Mouse (Mus musculus) adrenal gland, postnatal 4 days (tissue): ENCODE measurements around the gene Cyp2b9. TPM values are rescaled to one million over a fixed set of nuclear protein-coding genes. Genes with fewer than 3 reads are reported as not detected.
"Not testable (repeated sequence)": the region's sequence is repeated elsewhere in the genome, so short reads cannot be mapped to it uniquely, and the experiment has no call there.

Source experiments
- DNase-seq, 2 experiments: peaks; one replicate each; pipeline ENCODE4 v3.0.0; 2021 to 2022; ENCODE audit warnings: low spot score in 2 of 2, mixed read lengths in 2 of 2
- long read RNA-seq, 2 experiments: library from polyadenylated mRNA; stranded (forward); transcript quantifications; one replicate each; pipeline ENCODE4 v2.0.0; 2021
- total RNA-seq, 2 experiments: library from RNA; stranded (reverse); gene quantifications; 2 replicates each; pipeline ENCODE4 v1.2.3; 2021

Gene Cyp2b9
- total RNA-seq, result 10 to 100 TPM in 1 of 2 experiments, under 1 TPM in 1; 0.81 to 15.3 TPM
- long read RNA-seq, experiment 1, result 0 reads
- long read RNA-seq, experiment 2, result 0 reads

DNA sequence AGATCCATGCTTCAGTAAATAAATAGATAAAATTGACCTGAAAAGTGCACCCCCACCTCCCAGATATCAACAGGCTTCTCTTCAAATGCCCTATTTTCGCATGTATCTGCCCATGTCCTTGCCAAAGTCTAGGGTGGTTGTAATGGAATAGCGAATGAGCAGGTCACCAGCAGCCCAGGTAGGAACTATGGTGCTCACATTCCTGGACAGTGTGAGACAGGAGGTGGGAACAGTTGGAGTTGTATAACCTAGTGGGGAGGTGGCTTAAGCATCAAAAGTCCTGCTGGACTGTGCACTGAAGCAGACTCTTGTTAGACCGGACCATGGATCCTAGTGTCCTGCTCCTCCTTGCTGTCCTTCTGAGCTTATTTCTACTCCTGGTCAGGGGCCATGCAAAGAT lies at the start of gene Cyp2b9:
Gene Cyp2b9, plus strand, starts transcription at position 301 of the 400 bp plus-strand sequence.
- not testable (repeated sequence) for DNase-seq

DNA sequence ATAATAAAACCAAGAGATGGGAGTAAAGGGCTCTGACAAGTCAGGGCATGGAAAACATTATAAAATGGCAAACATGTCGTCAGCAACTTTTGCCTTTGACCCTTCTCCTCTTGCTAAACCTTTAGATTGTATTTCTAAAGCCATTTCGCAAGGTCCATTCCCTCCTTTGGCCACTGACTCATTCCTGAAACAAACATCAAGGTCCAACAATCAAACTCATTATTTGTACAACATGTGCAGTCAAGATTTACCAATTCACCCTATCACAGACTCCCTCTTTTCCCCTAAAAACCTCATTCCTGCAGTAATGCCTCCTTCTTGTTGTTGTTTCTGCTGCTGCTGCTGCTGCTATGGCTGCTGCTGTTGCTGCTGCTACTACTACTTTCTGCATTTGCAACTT lies 33.6 kb upstream of the Cyp2b9 start:
- DNase-seq, result not testable (repeated sequence)

DNA sequence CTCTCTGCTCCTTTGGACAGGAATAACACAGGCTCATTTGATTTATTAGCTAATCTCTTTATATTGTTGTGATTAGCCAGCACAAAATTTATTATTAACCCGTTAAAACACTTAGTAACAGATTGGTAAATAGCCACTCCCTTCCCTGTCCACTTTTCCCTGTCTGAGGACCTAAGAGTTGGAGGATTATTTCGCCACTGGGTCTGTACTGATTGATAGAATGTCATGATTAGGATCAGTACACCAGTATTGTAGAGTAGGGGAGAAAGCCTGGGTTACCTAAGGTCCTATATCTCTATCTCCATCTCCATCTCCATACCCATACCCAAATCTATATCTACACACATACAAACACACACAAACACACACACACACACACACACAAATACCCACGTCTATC lies 29.6 kb upstream of the Cyp2b9 start:
- DNase-seq, result not testable (repeated sequence)

- DNase-seq, result not testable (repeated sequence)
Observed at GRCm38 (mm10) chr7:26168765-26169536, 4.3 kb upstream of the Cyp2b9 start.

DNA sequence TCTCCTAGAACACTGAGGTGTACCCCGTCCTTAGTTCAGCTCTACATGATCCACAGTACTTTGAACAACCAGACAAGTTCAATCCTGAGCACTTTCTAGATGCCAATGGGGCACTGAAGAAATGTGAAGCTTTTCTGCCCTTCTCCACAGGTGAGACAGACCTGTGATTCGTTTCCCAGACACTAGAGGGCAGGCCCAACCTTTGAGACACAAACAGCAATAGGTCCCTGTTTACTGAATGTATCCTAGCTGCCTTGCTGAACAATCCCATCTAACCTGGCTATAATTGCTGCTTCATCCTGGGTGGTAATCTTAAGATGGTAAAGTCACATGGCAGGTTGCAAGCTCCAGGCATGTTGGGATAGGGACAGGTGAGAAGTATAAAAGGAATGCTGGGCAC lies 27.9 kb downstream of the Cyp2b9 start:
- no peak for DNase-seq

GRCm38 (mm10) chr7:26260034-26260433 lies 86.8 kb downstream of the Cyp2b9 start, which contains the start of gene Vmn1r184:
TSS of gene Vmn1r184 (plus strand) at chr7:26260334.
- not testable (repeated sequence) for DNase-seq

Other genes starting within 250 kb of the Cyp2b9 start
- gene Cyp2b13, start 111.9 kb upstream of the Cyp2b9 start, total RNA-seq, result under 1 TPM in 1 of 2 experiments, not detected in 1; 0.96 TPM
- not detected for gene Vmn1r184, start 86.9 kb downstream of the Cyp2b9 start, total RNA-seq
- gene Cyp2a4, start 133.8 kb downstream of the Cyp2b9 start, total RNA-seq, result under 1 TPM in 1 of 2 experiments, not detected in 1; 0.45 TPM
- not detected for gene Nlrp9c, start 230.3 kb downstream of the Cyp2b9 start, total RNA-seq